23 mouse cellular contexts compared by ENCODE assay signal in the genomic region with DNA sequence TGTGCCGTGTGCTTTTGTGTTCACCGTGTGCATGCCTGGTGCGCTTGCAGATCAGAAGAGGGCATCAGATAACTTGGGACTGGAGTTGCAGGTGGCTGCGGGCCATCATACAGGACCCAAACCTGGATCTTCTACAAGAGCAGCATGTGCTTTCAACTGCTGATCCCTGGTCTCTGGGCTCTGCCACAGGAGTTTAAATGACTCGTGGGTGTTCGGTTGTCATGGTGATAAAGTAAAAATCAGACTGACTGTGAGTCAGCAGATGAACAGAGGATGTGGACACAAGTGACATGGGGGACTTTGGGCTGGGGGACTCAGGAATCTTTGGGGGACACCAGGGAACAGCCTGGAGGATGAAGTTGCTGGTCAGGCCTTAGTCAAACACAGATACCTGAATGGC.
DNase-seq lines count a peak whose midpoint lies in the region; ATAC-seq lines count a peak whose summit lies in the region.
"Had no signal": no experiment of that assay in that cellular context is flagged by ENCODE, and none has a peak within 500 bp of the region (broad histone marks: within the 10 kb centered on the region; RNA-seq: fewer than 3 reads in every experiment).

No protein-coding gene starts in this region.

- no peak for DNase-seq in kidney, adult 8-10 months
- no peak for DNase-seq in neural tube, embryonic 10.5 days (ENCODE audit: extremely low spot score, low spot score)
- DNase-seq in adrenal gland, postnatal 10 days: no peak
- DNase-seq: adrenal gland, adult 2 months; adrenal gland, postnatal 25 days; cerebellum, adult 18-20 months; cerebellum, adult 9-10 months; cerebellum, postnatal 14 days; gastrocnemius, postnatal 10 days; gastrocnemius, postnatal 36 days; heart, adult 2 months; heart, postnatal 14 days; heart, postnatal 4 days had no signal

- H3K9ac ChIP-seq in kidney, embryonic 16.5 days (replicated peaks; ENCODE audit: low read length): no peak overlapping the region
- no peak overlapping the region for H3K9ac ChIP-seq in neural tube, embryonic 13.5 days
- H3K9ac ChIP-seq in neural tube, embryonic 14.5 days (replicated peaks; ENCODE audit: low read depth, low read length): no peak overlapping the region
- H3K9ac ChIP-seq: forebrain, embryonic 13.5 days; heart, embryonic 13.5 days; hindbrain, embryonic 14.5 days had no signal

- no peak for ATAC-seq in kidney, embryonic 16.5 days (ENCODE audit: low FRiP score, low TSS enrichment)
- ATAC-seq in neural tube, embryonic 13.5 days (ENCODE audit: low read depth): no peak
- ATAC-seq in neural tube, embryonic 14.5 days (ENCODE audit: low read depth): 0 out of 2 replicates have a peak, but pooled peaks have one; percentile 3
- ATAC-seq: CD4-positive, CD25-positive, alpha-beta regulatory T cell, adult 4 months; forebrain, embryonic 13.5 days; forebrain, embryonic 16.5 days had no signal

- no peaks in the 10 kb centered on the region for H3K27me3 ChIP-seq in kidney, embryonic 16.5 days (ENCODE audit: insufficient read depth, low read length)
- H3K27me3 ChIP-seq in neural tube, embryonic 13.5 days: peaks cover 7% of the 10 kb centered on the region; the same call in 1 of the 2 replicates
- H3K27me3 ChIP-seq in neural tube, embryonic 14.5 days (ENCODE audit: control insufficient read depth, insufficient read depth, low read length): no peaks in the 10 kb centered on the region

- no peaks in the 10 kb centered on the region for H3K9me3 ChIP-seq in kidney, embryonic 16.5 days (ENCODE audit: low read length)
- no peaks in the 10 kb centered on the region for H3K9me3 ChIP-seq in neural tube, embryonic 13.5 days
- no peaks in the 10 kb centered on the region for H3K9me3 ChIP-seq in neural tube, embryonic 14.5 days (ENCODE audit: control insufficient read depth, low read length)
- H3K9me3 ChIP-seq: forebrain, embryonic 10.5 days; forebrain, embryonic 13.5 days; heart, embryonic 10.5 days; heart, embryonic 13.5 days had no signal

- peaks cover 19% of the 10 kb centered on the region for H3K4me1 ChIP-seq in kidney, embryonic 16.5 days (ENCODE audit: insufficient read depth, low read length)
- H3K4me1 ChIP-seq in neural tube, embryonic 13.5 days (replicated peaks): peaks cover 48% of the 10 kb centered on the region
- H3K4me1 ChIP-seq in neural tube, embryonic 14.5 days (ENCODE audit: control insufficient read depth, insufficient read depth, low read length): peaks cover 20% of the 10 kb centered on the region
- H3K4me1 ChIP-seq: heart, embryonic 13.5 days had no signal

- H3K27ac ChIP-seq in kidney, embryonic 16.5 days (ENCODE audit: low read length): peak overlapping the region; percentile 58
- 0 out of 2 replicates have a peak overlapping the region, but pooled peaks have one; percentile 70 for H3K27ac ChIP-seq in neural tube, embryonic 13.5 days (replicated peaks)
- no peak overlapping the region; the same call in 1 of the 2 replicates for H3K27ac ChIP-seq in neural tube, embryonic 14.5 days (ENCODE audit: low read depth, low read length)
- H3K27ac ChIP-seq: forebrain, embryonic 13.5 days; heart, adult 2 months; heart, embryonic 13.5 days had no signal

- no peak overlapping the region for H3K4me3 ChIP-seq in kidney, embryonic 16.5 days (ENCODE audit: low read length)
- H3K4me3 ChIP-seq in neural tube, embryonic 13.5 days: no peak overlapping the region
- H3K4me3 ChIP-seq in neural tube, embryonic 14.5 days (ENCODE audit: low read depth, low read length): no peak overlapping the region
- H3K4me3 ChIP-seq: forebrain, embryonic 10.5 days; forebrain, embryonic 13.5 days; heart, adult 2 months; heart, embryonic 10.5 days; heart, embryonic 13.5 days had no signal

- H3K36me3 ChIP-seq in kidney, embryonic 16.5 days (ENCODE audit: insufficient read depth, low read length): no peaks in the 10 kb centered on the region
- no peaks in the 10 kb centered on the region for H3K36me3 ChIP-seq in neural tube, embryonic 13.5 days
- no peaks in the 10 kb centered on the region for H3K36me3 ChIP-seq in neural tube, embryonic 14.5 days (ENCODE audit: control insufficient read depth, insufficient read depth, low read length)
- H3K36me3 ChIP-seq: forebrain, embryonic 10.5 days; heart, embryonic 10.5 days; heart, embryonic 13.5 days had no signal

- WGBS in kidney, embryonic 16.5 days: 44% methylated on average over 6 of the region's 6 CpGs
- WGBS in neural tube, embryonic 13.5 days: 61% methylated on average over 6 of the region's 6 CpGs
- WGBS in neural tube, embryonic 14.5 days: 64% methylated on average over 6 of the region's 6 CpGs

- H3K4me2 ChIP-seq in kidney, embryonic 16.5 days (replicated peaks; ENCODE audit: low read depth, low read length): no peak overlapping the region
- H3K4me2 ChIP-seq in neural tube, embryonic 13.5 days: no peak overlapping the region
- H3K4me2 ChIP-seq in neural tube, embryonic 14.5 days (ENCODE audit: low read depth, low read length): no peak overlapping the region
- H3K4me2 ChIP-seq: forebrain, embryonic 13.5 days; heart, embryonic 13.5 days; hindbrain, embryonic 14.5 days had no signal
